Mouse (Mus musculus): Measurements from ENCODE around the gene Nudt5.

DNA sequence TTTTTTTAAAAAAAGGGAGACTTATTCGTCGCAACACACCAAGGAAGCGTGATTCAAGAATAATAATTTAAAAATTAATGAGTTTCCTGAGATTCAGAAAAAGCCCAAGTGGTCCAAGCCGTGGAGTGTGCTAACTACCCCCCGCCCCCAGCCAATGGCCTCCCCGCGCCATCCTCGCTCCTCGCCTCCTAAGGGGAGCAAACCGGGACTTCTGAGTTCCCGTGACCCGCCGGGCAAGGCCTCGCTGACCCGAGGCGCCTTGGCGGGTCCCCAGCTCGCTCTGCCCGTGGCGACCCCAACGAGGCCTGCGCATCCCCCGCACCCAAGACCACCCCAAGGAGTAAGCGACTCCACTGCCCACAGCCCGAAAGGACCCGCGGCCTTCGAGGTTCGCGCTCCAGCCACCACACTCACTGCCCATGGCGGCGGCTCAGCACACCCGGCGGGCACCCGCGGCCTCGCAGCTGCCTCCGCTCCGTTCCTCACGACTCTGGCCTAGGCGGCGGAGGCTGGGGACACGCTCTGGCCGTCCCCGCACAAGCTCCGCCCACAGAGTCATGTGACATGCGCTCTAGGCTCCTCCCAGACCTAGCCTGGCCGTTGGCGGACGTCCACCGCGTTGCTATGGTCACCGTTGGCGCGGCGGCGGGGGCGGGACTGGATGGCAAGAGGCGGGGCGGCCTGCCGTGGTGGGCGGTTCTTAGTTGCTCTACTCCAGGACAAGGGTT, 50.2 kb downstream of the Nudt5 start, which contains the start of gene Sec61a2:
- TF ChIP-seq CTCF (IDR thresholded peaks at IDR 0.05; ENCODE audit: low read depth, low read length) (no peak), POLR2AphosphoS5 (IDR thresholded peaks at IDR 0.05; ENCODE audit: insufficient replicate concordance, low read depth, low read length) (no peak), TAL1 (conservative IDR thresholded peaks at IDR 0.05; ENCODE audit: low read depth, low read length) (no peak)

Measured in G1E (cell line).